Mouse (Mus musculus) CD8-positive naive resting alpha-beta T cell, adult 57 days (primary cell): Measurements from ENCODE around the gene Il20. TPM values are rescaled to one million over a fixed set of nuclear protein-coding genes. Genes with fewer than 3 reads are reported as not detected.

Experiments
- total RNA-seq: library from RNA; stranded (reverse); gene quantifications from one replicate; pipeline ENCODE4 v1.2.4, GENCODE M21; 2023

The Il20 gene
- total RNA-seq, result not detected

DNA sequence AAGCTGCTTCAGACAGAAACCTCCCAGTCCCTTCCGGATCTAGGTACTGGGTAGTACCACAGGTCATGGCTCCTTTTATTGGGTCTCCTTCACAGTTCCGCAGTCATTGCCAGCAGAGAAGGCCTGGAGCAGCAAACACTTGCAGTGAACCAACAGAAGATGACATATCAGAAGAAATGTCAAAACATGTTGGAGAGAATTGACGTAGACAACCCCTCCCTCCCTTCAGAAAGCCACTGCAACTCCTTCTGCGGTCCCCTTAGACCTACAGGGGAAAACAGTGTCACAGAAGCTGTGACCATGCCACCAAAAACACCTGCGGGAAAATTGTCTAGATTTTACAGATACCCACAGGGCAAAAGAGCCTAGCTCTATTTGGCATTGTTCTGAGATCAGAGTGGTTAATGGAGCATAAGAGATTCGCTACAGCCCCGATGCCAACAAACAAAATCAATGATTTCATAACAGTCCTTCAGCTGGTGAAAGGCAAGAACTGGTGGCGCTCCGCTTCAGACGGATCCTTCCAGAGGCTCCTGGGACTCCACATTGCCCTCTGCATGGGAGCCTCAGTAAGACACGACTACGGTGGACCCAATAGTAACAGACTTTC is at the start of gene Il20:
TSS of gene Il20 (minus strand) at position 51 of the 610 bp plus-strand sequence.

DNA sequence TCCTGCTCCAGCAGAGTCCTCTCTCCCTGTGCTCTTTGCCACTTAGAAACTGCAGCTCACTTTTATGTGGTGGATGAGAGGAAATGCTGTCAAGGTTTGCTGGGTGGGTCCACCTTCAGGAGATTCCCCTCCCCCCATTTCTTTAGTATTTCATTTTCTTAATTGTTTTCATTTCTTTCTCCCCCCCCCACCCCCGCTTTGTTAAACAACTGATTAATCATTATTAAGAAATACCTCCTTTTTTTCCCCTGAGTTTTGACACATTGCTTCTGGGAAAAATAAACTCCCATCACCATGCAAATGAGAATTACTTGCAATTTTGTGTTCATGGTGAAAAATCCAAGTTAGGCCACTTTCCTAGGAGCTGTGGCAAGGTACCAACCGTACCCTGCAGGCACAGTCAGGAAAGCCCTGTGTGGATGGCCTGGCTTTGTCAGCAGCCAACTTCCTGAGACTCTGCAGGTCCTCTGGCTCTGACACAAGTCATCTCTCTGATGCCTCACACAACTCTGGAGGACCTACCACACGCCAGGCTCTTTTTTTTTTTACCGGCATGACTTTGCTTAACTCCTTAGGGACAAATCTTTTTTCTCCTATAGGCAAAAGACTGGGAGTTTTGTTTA is 28.9 kb upstream of the Il20 start, which contains the start of gene Il19:
TSS of gene Il19 (minus strand) at position 51 of the 623 bp plus-strand sequence.

DNA sequence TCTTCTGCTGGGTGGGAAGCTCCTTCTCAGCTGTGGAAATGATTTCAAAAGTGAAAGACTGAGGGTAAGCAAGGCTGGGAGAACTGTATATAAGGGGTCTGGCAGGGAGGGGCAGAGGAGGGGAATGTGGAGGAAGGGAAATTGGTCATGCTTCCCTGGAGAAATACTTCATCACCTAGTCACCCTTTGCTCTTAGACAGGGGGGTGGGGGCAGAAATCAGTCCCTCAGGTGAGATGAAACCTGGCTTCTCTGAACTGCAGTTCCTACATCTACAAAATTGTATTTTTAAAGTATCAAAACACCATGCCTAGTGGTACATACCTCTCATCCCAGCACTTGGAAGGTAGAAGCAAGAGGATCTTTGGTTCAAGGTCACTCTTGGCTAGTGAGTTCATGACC is 23.9 kb downstream of the Il20 start, which contains the start of gene Il24:
TSS of gene Il24 (minus strand) at position 101 of the 400 bp plus-strand sequence.

DNA sequence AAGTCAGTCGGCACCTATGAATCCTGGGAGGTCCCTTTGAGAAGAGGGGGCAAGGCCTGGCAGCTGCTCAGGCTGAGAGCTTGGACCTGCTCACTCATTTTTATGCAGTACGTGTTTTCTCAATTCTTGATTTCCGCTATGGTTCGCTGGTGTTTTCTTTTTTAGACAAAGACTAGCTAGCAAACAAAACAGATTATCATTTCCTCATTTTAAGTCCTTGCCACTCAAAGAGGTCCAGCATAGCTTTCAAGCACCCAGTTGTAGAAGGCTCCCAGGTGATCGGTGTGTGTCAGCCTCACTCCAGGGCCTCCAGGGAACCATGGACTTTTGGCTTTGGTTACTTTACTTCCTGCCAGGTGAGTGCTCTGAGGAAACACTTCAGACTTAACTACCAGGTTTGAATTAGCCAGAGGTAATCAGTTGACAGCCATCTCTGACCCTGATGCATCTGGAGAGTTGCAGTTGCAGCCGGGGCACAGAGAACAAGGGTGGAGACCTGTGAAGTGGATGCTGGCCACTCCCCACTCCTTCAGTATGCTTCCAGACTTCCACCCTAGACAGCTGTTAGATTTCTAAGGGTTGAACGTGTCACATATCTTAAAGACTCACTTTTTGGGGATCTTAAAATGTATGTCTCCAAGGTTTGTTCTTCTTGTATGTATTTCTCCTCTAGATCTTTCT is 45.6 kb downstream of the Il20 start, which contains the start of gene Fcmr:
TSS of gene Fcmr (plus strand) at position 129 of the 681 bp plus-strand sequence.

Other genes starting within 250 kb of the Il20 start
- not detected for gene C4bp, start 249.8 kb downstream of the Il20 start, total RNA-seq
- not detected for gene Gm29427, start 195.7 kb downstream of the Il20 start, total RNA-seq
- gene Yod1, start 194.1 kb downstream of the Il20 start, total RNA-seq, result 10.4 TPM
- 20.9 TPM for gene Pfkfb2, start 182.2 kb downstream of the Il20 start, total RNA-seq
- gene AA986860, start 179.5 kb downstream of the Il20 start, total RNA-seq, result 0.80 TPM
- gene Fcamr, start 110.5 kb downstream of the Il20 start, total RNA-seq, result not detected
- gene Pigr, start 84.8 kb downstream of the Il20 start, total RNA-seq, result 0.21 TPM
- 60.2 TPM for gene Fcmr, start 45.8 kb downstream of the Il20 start, total RNA-seq
- gene Il24, start 24.0 kb downstream of the Il20 start, total RNA-seq, result not detected
- not detected for gene Il19, start 28.7 kb upstream of the Il20 start, total RNA-seq
- 0.40 TPM for gene Il10, start 108.4 kb upstream of the Il20 start, total RNA-seq
- 48.2 TPM for gene Mapkapk2, start 186.4 kb upstream of the Il20 start, total RNA-seq
- gene Dyrk3, start 226.9 kb upstream of the Il20 start, total RNA-seq, result 1.8 TPM
- gene Eif2d, start 241.7 kb upstream of the Il20 start, total RNA-seq, result 27.1 TPM